Mouse (Mus musculus) central nervous system, embryonic 14 days (tissue): ENCODE measurements around the gene Rogdi. TPM values are rescaled to one million over a fixed set of nuclear protein-coding genes. Genes with fewer than 3 reads are reported as not detected.

Experiments used
- polyA plus RNA-seq: library from polyadenylated mRNA; depleted of rRNA; stranded (reverse); fragments of >200 nt; gene quantifications from 2 replicates; pipeline ENCODE4 v1.2.3, GENCODE M21; 2012; rRNA removed

Gene Rogdi
- polyA plus RNA-seq: 133 and 146 TPM in 2 replicates

GRCm38 (mm10) chr16:5013054-5013838, at the start of gene Rogdi:
Rogdi (minus strand) TSS chr16:5013553.

GRCm38 (mm10) chr16:5049774-5050234, 36.5 kb upstream of the Rogdi start, which contains the start of the genes Glyr1 and Ubn1:
Glyr1 (minus strand) TSS chr16:5049863.
Ubn1 (plus strand) TSS chr16:5050057.

GRCm38 (mm10) chr16:5007067-5007466, 6.3 kb downstream of the Rogdi start, which contains the start of gene Smim22:
Smim22 (plus strand) TSS chr16:5007288.

GRCm38 (mm10) chr16:4997553-4997952, 15.8 kb downstream of the Rogdi start, which contains the start of gene Sept12:
Sept12 (minus strand) TSS chr16:4997852.

GRCm38 (mm10) chr16:4963797-4964709, 49.3 kb downstream of the Rogdi start, which contains the start of gene Anks3:
Anks3 (minus strand) TSS chr16:4964205.

Other genes with a start within 250 kb of the Rogdi start
- gene Cdip1, start 223.3 kb downstream of the Rogdi start, polyA plus RNA-seq: 88.7 and 89.2 TPM in 2 replicates
- gene 4930562C15Rik, start 178.1 kb downstream of the Rogdi start, polyA plus RNA-seq: 0.01 TPM in 1 of 2 replicates, not detected in the other
- gene Ubald1, start 133.2 kb downstream of the Rogdi start, polyA plus RNA-seq: 34.0 and 37.0 TPM in 2 replicates
- gene Mgrn1, start 127.3 kb downstream of the Rogdi start, polyA plus RNA-seq: 118 and 123 TPM in 2 replicates
- gene Nudt16l1, start 74.8 kb downstream of the Rogdi start, polyA plus RNA-seq: 101 and 106 TPM in 2 replicates
- 116 and 119 TPM in 2 replicates for gene Anks3, start 49.3 kb downstream of the Rogdi start, polyA plus RNA-seq
- gene Sept12, start 15.7 kb downstream of the Rogdi start, polyA plus RNA-seq: not detected in 2 replicates
- gene Smim22, start 6.3 kb downstream of the Rogdi start, polyA plus RNA-seq: 0.87 and 2.6 TPM in 2 replicates
- gene Glyr1, start 36.3 kb upstream of the Rogdi start, polyA plus RNA-seq: 155 and 173 TPM in 2 replicates
- 29.5 and 30.5 TPM in 2 replicates for gene Ubn1, start 36.5 kb upstream of the Rogdi start, polyA plus RNA-seq
- 0.15 and 1.8 TPM in 2 replicates for gene Ppl, start 118.9 kb upstream of the Rogdi start, polyA plus RNA-seq
- gene Sec14l5, start 133.6 kb upstream of the Rogdi start, polyA plus RNA-seq: 1.1 and 1.4 TPM in 2 replicates
- gene Nagpa, start 190.5 kb upstream of the Rogdi start, polyA plus RNA-seq: 9.8 and 12.6 TPM in 2 replicates
- gene AU021092, start 208.7 kb upstream of the Rogdi start, polyA plus RNA-seq: 10.9 and 14.9 TPM in 2 replicates
- 48.7 and 54.2 TPM in 2 replicates for gene Alg1, start 220.1 kb upstream of the Rogdi start, polyA plus RNA-seq
- 13.9 and 16.0 TPM in 2 replicates for gene Eef2kmt, start 242.4 kb upstream of the Rogdi start, polyA plus RNA-seq